Mouse (Mus musculus) neural tube, embryonic 12.5 days (tissue): ENCODE results near the gene Dntt. TPM values are rescaled to one million over a fixed set of nuclear protein-coding genes. Genes with fewer than 3 reads are reported as not detected.

ENCODE experiments used
- ATAC-seq: fragments of 200-750 bp; cut with Nextera tagmentation; 2 replicates; pipeline ENCODE4 v1.8.0; 2017; ENCODE audit warnings: low read depth, mild to moderate bottlenecking, moderate TSS enrichment, moderate library complexity; ENCODE audit not compliant: low FRiP score
- H3K27ac ChIP-seq: fragments of 300-500 bp; sonication (generic); 2 replicates; pipeline ENCODE4 v1.5.1; 2016
- H3K27me3 ChIP-seq: fragments of 300-500 bp; sonication (generic); replicated peaks from 2 replicates; pipeline ENCODE4 v1.6.1; 2016; ENCODE audit warnings: mild to moderate bottlenecking
- H3K36me3 ChIP-seq: fragments of 300-500 bp; sonication (generic); 2 replicates; pipeline ENCODE4 v1.6.1; 2016; ENCODE audit warnings: mild to moderate bottlenecking
- H3K4me1 ChIP-seq: fragments of 300-500 bp; sonication (generic); 2 replicates; pipeline ENCODE4 v1.6.1; 2016
- H3K4me2 ChIP-seq: fragments of 300-500 bp; sonication (generic); replicated peaks from 2 replicates; pipeline ENCODE4 v1.6.1; 2016; ENCODE audit warnings: mild to moderate bottlenecking
- H3K4me3 ChIP-seq: fragments of 300-500 bp; sonication (generic); 2 replicates; pipeline ENCODE4 v1.5.1; 2016
- H3K9ac ChIP-seq: fragments of 300-500 bp; sonication (generic); 2 replicates; pipeline ENCODE4 v1.6.1; 2016; ENCODE audit warnings: mild to moderate bottlenecking
- H3K9me3 ChIP-seq: fragments of 300-500 bp; sonication (generic); 2 replicates; pipeline ENCODE4 v1.6.1; 2016; ENCODE audit warnings: mild to moderate bottlenecking
- WGBS: fragments of 180-500 bp; shearing (Covaris S2); methylation state at CpG from one replicate; pipeline ENCODE4 v1.1.7; 2016; 5-methylcytosine and 5-hydroxymethylcytosine counted together
- polyA plus RNA-seq: library from polyadenylated mRNA; unstranded; fragments of >200 nt; fragmentation: Nextera tagmentation; extraction: Ambion mirVana; gene quantifications from 2 replicates; pipeline ENCODE4 v1.2.1, GENCODE M21; 2016

Dntt gene
- polyA plus RNA-seq, 1 experiment from 2014 or later = 0.15 TPM

- H3K9ac ChIP-seq = no peak overlapping the region
- H3K4me1 ChIP-seq = no peaks in the 10 kb centered on the region
- no peak overlapping the region for H3K4me2 ChIP-seq
- WGBS = 87% methylated on average over 7 of the region's 7 CpGs
- no peaks in the 10 kb centered on the region for H3K36me3 ChIP-seq
- H3K27me3 ChIP-seq = no peaks in the 10 kb centered on the region
- no peaks in the 10 kb centered on the region for H3K9me3 ChIP-seq
- no peak for ATAC-seq
- H3K4me3 ChIP-seq = no peak overlapping the region
- H3K27ac ChIP-seq = no peak overlapping the region
These were observed 10.0 kb downstream of the Dntt start for GRCm38 (mm10) chr19:41039110-41039509.

GRCm38 (mm10) chr19:41045091-41045770 is 16.2 kb downstream of the Dntt start:
- Histone ChIP-seq H3K36me3 (no peaks in the 10 kb centered on the region), H3K9me3 (no peaks in the 10 kb centered on the region), H3K27me3 (no peaks in the 10 kb centered on the region), H3K27ac (no peak overlapping the region), H3K4me1 (no peaks in the 10 kb centered on the region), H3K4me2 (no peak overlapping the region), H3K4me3 (no peak overlapping the region), H3K9ac (no peak overlapping the region)
- 62% methylated on average over 10 of the region's 10 CpGs for WGBS
- no peak for ATAC-seq

- ATAC-seq = no peak
- no peak overlapping the region for H3K27ac ChIP-seq
- no peak overlapping the region for H3K4me2 ChIP-seq
- H3K9me3 ChIP-seq = no peaks in the 10 kb centered on the region
- no peaks in the 10 kb centered on the region for H3K4me1 ChIP-seq
- H3K9ac ChIP-seq = no peak overlapping the region
- WGBS = 89% methylated on average over 9 of the region's 9 CpGs
- no peaks in the 10 kb centered on the region for H3K27me3 ChIP-seq
- H3K4me3 ChIP-seq = no peak overlapping the region
- no peaks in the 10 kb centered on the region for H3K36me3 ChIP-seq
These were observed 18.5 kb downstream of the Dntt start for GRCm38 (mm10) chr19:41047437-41048186.

GRCm38 (mm10) chr19:41048187-41048559 is 19.1 kb downstream of the Dntt start:
- Histone ChIP-seq H3K27me3 (no peaks in the 10 kb centered on the region), H3K9me3 (no peaks in the 10 kb centered on the region), H3K4me2 (no peak overlapping the region), H3K4me1 (no peaks in the 10 kb centered on the region), H3K9ac (no peak overlapping the region), H3K36me3 (no peaks in the 10 kb centered on the region), H3K4me3 (no peak overlapping the region), H3K27ac (no peak overlapping the region)
- ATAC-seq = no peak
- 89% methylated on average over 3 of the region's 3 CpGs for whole genome bisulfite sequencing

- H3K4me1 ChIP-seq = no peaks in the 10 kb centered on the region
- H3K9me3 ChIP-seq = no peaks in the 10 kb centered on the region
- no peak for ATAC-seq
These were observed 22.6 kb downstream of the Dntt start for GRCm38 (mm10) chr19:41051714-41052113.

GRCm38 (mm10) chr19:41052247-41052646 is 23.2 kb downstream of the Dntt start:
- Histone ChIP-seq H3K4me1 (no peaks in the 10 kb centered on the region), H3K9me3 (no peaks in the 10 kb centered on the region), H3K4me3 (no peak overlapping the region), H3K4me2 (no peak overlapping the region), H3K9ac (no peak overlapping the region), H3K36me3 (no peaks in the 10 kb centered on the region), H3K27ac (no peak overlapping the region), H3K27me3 (no peaks in the 10 kb centered on the region)
- ATAC-seq = no peak
- WGBS = 64% methylated on average over 5 of the region's 5 CpGs

More at GRCm38 (mm10) chr19:41051714-41052113, 22.6 kb downstream of the Dntt start:
- Histone ChIP-seq H3K36me3 (no peaks in the 10 kb centered on the region), H3K4me2 (no peak overlapping the region), H3K27ac (no peak overlapping the region), H3K9ac (no peak overlapping the region), H3K4me3 (no peak overlapping the region), H3K27me3 (no peaks in the 10 kb centered on the region)
- WGBS = 84% methylated on average over 1 of the region's 1 CpGs

- H3K4me1 ChIP-seq = no peaks in the 10 kb centered on the region
- H3K27ac ChIP-seq = no peak overlapping the region
- ATAC-seq = no peak
- 41% methylated on average over 10 of the region's 10 CpGs for WGBS
- no peaks in the 10 kb centered on the region for H3K27me3 ChIP-seq
- no peaks in the 10 kb centered on the region for H3K36me3 ChIP-seq
- no peak overlapping the region for H3K4me2 ChIP-seq
- no peak overlapping the region for H3K4me3 ChIP-seq
- no peak overlapping the region for H3K9ac ChIP-seq
- H3K9me3 ChIP-seq = no peaks in the 10 kb centered on the region
These were observed 24.5 kb downstream of the Dntt start for GRCm38 (mm10) chr19:41053530-41053929.

- H3K9ac ChIP-seq = no peak overlapping the region
- H3K27ac ChIP-seq = no peak overlapping the region
- no peaks in the 10 kb centered on the region for H3K36me3 ChIP-seq
- no peaks in the 10 kb centered on the region for H3K4me1 ChIP-seq
- WGBS = 67% methylated on average over 4 of the region's 4 CpGs
- H3K9me3 ChIP-seq = no peaks in the 10 kb centered on the region
- no peak overlapping the region for H3K4me2 ChIP-seq
- H3K4me3 ChIP-seq = no peak overlapping the region
- no peak for ATAC-seq
- no peaks in the 10 kb centered on the region for H3K27me3 ChIP-seq
These were observed 25.6 kb downstream of the Dntt start for GRCm38 (mm10) chr19:41054702-41055101.

DNA sequence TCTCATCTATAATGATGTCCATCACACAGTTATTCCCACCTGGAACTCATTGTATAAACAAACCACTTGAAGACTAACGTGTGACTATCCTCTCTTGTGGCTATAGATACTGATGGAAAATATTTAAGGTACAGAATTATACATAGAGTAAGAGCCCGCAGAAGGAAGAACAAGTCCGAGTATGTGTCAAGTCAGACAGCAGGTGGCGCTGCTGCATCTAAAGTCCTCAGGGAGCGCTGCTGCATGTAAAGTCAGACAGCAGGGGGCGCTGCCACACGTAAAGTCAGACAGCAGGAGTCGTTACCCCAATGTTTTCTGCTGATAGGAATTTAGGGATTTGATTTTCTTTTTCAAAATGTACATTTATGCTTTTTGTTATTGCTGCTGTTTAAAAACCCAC is 42.4 kb downstream of the Dntt start:
- Histone ChIP-seq H3K27me3 (no peaks in the 10 kb centered on the region), H3K4me3 (no peak overlapping the region), H3K4me2 (no peak overlapping the region), H3K27ac (no peak overlapping the region), H3K9ac (no peak overlapping the region), H3K4me1 (no peaks in the 10 kb centered on the region), H3K9me3 (no peaks in the 10 kb centered on the region), H3K36me3 (no peaks in the 10 kb centered on the region)
- no peak for ATAC-seq
- WGBS = 9% methylated on average over 8 of the region's 8 CpGs

DNA sequence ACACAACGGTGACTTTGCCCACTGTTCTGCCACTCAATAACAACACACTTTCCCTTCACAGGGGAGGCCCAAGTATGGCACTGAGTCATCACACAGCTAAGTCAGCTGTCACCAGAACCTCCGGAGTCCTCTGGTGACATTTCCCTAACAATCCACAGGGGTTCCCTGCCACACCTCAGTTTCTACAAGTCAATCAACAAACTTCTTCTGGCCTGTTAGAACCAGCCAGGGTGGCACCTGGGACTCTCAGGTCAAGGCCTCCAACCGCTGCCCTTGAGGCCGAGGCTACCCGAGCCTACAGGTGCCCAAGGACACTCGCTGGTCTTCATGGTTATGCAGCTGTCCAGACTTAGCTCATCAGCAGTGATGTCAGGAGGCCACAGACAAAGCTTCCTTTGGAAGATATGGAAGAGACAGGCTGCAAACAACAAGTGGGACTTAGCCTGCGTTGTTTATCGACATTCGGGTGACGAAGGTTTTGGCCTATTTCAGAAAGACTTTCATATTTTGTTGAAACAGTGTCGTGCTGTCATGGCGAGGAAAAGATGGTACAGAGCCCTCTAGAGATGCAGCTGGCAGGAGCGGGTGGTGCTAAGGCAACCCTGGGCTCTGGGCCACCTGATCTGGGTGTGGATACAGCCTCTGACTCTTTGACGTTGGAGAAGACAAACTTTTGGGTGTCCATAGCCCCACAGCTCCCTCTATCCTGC is 44.8 kb downstream of the Dntt start:
- H3K27ac ChIP-seq = no peak overlapping the region
- no peak overlapping the region for H3K4me3 ChIP-seq
- ATAC-seq = no peak
- no peaks in the 10 kb centered on the region for H3K27me3 ChIP-seq
- 91% methylated on average over 14 of the region's 14 CpGs for WGBS
- no peak overlapping the region for H3K4me2 ChIP-seq
- H3K9me3 ChIP-seq = no peaks in the 10 kb centered on the region
- H3K36me3 ChIP-seq = no peaks in the 10 kb centered on the region
- H3K9ac ChIP-seq = no peak overlapping the region
- H3K4me1 ChIP-seq = no peaks in the 10 kb centered on the region

DNA sequence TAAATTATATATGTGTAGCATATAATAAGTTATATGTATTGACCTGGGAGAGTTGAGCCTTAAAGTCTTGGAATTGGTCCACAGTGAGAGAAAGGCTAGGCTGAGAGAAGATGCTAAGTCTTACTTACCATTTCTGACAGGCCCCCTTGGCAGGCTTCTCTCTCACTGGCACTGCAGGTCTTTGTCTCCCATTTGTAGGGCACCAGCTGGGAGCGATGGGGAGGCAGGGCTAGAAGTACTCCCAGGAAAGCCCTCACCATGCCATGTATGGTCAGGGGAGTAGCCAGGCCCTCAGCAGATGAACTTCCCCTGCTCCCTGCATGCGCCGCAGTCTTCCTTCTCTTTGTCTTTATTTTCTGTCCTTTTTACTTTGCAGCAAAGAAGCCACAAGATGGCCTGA is 47.8 kb downstream of the Dntt start, which contains the start of gene Opalin:
Gene Opalin (minus strand): TSS at position 208 of the 400 bp plus-strand sequence.
- Histone ChIP-seq H3K27ac (no peak within 1 kb of the TSS), H3K27me3 (no peaks in the 10 kb centered on the region), H3K4me3 (no peak within 1 kb of the TSS), H3K9me3 (no peaks in the 10 kb centered on the region), H3K4me2 (no peak within 1 kb of the TSS), H3K4me1 (0 out of 2 replicates have a peak, but pooled peaks cover 4% of the 10 kb centered on the region), H3K9ac (no peak within 1 kb of the TSS), H3K36me3 (no peaks in the 10 kb centered on the region)
- ATAC-seq = no peak
- 84% methylated on average over 3 of the region's 3 CpGs for WGBS

DNA sequence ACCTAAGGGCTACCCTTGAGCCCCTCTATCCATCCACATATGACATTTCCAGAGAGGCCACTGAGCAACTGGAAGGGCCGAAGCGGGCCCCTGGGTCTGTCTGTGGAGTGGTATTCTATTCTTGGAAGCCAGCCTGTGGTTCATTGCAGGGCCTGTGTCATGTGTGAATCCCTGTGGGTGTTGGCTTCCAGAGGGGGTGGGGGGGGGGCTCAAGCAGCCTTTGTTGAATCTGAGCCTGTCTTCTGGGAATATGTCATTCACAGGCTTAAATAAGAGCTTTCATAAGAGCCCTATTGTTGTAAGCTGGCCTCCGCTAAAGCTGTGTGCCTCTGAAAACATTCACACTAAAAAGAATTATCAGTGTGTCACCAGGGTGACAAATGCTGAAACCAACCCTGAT is 52.5 kb downstream of the Dntt start:
- no peak overlapping the region for H3K27ac ChIP-seq
- 40% methylated on average over 3 of the region's 3 CpGs for WGBS
- no peak overlapping the region for H3K9ac ChIP-seq
- H3K36me3 ChIP-seq = no peaks in the 10 kb centered on the region
- H3K4me1 ChIP-seq = 0 out of 2 replicates have a peak, but pooled peaks cover 4% of the 10 kb centered on the region
- H3K27me3 ChIP-seq = no peaks in the 10 kb centered on the region
- H3K9me3 ChIP-seq = no peaks in the 10 kb centered on the region
- no peak overlapping the region for H3K4me2 ChIP-seq
- ATAC-seq = no peak
- no peak overlapping the region for H3K4me3 ChIP-seq
